Mouse (Mus musculus): ENCODE data around the gene Dgke.
"Not testable (repeated sequence)": the region's sequence is repeated elsewhere in the genome, so short reads cannot be mapped to it uniquely, and the experiment has no call there.

The Dgke gene

GRCm38 (mm10) chr11:89066750-89067149, at the start of gene Dgke:
Gene Dgke, minus strand, starts transcription at chr11:89066850.
- in situ Hi-C loops (cut with MboI; ENCODE audit: low sequenced_read_pairs): no loop called here

DNA sequence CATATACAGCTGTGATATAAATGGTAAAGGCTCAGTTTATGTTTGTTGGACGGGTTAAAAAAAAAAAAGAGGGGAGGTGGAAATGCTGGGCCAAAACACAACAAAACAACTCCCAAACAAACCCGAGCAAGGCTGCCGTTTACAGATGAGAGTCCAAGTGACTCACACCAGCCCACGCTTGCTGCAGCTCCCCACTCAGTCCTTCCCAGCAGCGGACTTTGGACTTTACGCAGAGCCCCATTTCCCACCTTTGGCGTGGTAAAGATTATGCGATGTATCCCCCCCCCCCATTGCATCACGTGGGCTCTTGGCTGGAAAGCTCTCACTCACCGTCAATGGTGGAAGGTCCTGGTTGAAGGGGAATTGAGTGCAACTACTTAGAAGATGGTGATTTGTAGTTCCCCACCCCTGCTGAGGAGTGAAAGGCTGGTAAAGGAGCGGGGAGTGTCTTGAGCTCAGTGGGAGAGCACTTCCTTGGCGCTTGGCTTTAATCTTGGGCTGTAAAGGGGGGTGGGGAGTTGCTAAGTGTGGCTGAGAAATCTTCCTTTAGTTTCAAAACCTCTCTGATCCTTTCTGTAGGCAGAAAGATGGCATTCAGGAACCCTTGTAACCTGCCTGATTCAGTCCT, 40.6 kb upstream of the Dgke start:
- in situ Hi-C loops (cut with MboI; ENCODE audit: low sequenced_read_pairs): no loop called here

GRCm38 (mm10) chr11:89105823-89106222, 39.2 kb upstream of the Dgke start:
- in situ Hi-C loops (cut with MboI; ENCODE audit: low sequenced_read_pairs): no loop called here

DNA sequence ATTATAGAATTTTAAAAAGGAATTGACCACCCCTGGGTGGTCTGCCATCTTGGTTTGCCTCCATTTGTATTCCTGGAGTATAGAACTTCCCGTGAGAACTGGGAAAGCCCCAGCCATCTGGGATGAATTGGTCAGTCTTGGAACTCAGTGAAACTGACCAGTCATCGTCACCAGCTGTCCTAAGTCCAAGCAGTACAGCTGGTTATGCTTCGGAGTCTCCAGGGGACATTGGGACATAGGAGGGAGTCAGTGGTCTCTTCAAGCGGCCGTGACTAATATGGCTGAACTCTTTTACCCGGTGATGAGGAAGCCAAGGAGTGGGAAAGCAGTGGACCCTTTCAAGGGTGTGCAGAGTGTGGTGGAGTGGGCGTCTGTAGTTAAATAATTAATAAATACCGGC, 38.6 kb upstream of the Dgke start:
- in situ Hi-C loops (cut with MboI; ENCODE audit: low sequenced_read_pairs): no loop called here

GRCm38 (mm10) chr11:89103166-89103565, 36.5 kb upstream of the Dgke start:
- in situ Hi-C loops (cut with MboI; ENCODE audit: low sequenced_read_pairs): no loop called here

GRCm38 (mm10) chr11:89100826-89101321, 34.2 kb upstream of the Dgke start:
- in situ Hi-C loops (cut with MboI; ENCODE audit: low sequenced_read_pairs): no loop called here

GRCm38 (mm10) chr11:89100403-89100802, 33.8 kb upstream of the Dgke start:
- in situ Hi-C loops (cut with MboI; ENCODE audit: low sequenced_read_pairs): no loop called here

DNA sequence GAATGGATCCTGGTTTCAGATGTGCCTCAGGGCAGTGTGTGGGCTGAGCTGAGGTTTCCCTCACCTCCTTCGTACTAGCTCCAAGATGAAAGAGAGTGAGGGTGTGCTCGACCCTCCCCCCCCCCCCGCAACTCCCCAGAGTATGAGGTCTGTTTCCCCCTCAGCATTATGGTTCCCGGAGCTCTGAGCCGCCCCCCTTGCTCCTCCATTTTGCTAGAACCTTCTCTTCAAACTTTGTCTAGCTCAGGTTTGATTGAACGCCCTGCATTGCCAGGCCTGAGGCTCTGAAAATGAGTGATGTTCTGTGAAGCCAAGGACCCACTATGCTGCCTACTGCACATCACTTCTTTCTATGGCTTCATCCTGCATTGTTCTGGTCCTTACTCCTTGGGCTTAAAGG, 32.3 kb upstream of the Dgke start:
- in situ Hi-C loops (cut with MboI; ENCODE audit: low sequenced_read_pairs): no loop called here

DNA sequence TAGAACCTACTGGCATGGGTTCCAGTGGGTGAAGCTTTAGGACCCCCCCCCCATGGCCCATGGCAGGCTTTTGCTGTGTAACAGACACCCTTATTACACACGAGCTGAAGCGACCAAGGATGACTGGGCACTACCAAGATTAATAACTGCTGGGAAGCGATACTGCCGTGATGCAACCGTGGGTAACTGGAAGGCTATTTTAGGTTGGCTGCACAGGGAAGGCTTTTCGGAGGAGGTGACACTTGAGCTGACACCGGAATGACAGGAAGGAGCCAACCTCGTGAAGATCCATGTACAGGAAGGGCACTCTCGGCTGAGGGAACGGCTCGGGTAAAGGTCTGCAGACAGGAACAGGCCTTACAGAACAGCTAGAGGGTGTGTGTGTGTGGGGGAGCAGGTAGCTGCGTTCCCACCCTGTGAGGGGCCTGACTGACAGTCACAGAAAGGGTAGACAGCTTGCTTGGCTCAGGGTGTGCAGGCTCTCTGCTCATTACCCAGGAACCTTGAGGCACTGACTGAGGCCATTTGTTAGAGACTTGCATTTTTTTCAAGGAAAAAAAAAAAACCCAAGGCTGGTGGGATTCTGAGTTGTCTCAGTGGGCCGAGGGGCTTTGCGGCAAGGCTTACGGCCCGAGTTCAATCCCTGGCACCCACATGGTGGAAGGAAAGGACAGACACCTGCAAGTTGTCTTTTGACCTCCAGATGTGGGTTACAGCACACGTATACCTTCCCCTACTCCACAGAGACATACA, 31.6 kb upstream of the Dgke start:
- in situ Hi-C loops (cut with MboI; ENCODE audit: low sequenced_read_pairs): no loop called here

DNA sequence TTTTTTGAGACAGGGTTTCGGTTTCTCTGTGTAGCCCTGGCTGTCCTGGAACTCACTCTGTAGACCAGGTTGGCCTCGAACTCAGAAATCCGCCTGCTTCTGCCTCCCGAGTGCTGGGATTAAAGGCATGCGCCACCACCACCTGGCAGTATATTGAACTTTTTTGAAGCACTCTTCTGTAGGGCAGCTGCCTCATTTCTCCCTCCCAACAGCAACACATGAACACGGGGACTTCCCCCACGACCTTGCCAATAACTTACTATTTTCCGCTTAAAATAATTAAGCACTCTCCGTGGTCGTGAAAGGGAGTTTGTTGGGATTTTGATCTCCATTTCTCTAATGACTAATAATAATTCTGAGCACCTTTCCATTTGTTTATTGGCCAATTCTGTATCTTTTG, 30.6 kb upstream of the Dgke start:
- in situ Hi-C loops (cut with MboI; ENCODE audit: low sequenced_read_pairs): not testable (repeated sequence)

DNA sequence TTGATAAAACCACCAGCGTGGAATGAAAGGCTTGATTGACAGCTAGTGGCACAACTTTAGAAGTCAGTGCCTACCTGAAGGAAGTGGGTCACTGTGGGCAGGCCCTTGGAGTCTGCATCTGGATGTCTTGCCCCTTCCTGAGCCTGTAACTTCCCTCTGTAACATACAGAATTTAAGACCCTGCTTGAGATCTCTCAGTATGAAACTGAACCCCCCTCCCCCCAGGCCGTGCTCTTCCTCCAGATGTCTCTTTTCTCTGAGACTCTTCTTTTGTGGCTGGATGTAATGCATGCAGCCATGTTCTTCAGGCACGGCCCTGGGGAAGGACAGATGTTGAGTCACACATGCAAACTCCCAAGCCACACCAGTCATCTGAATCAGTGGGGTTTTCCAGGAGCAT, 28.7 kb upstream of the Dgke start:
- in situ Hi-C loops (cut with MboI; ENCODE audit: low sequenced_read_pairs): no loop called here

- in situ Hi-C loops (cut with MboI; ENCODE audit: low sequenced_read_pairs): no loop called here
These were observed 26.1 kb upstream of the Dgke start for GRCm38 (mm10) chr11:89092714-89093113.

DNA sequence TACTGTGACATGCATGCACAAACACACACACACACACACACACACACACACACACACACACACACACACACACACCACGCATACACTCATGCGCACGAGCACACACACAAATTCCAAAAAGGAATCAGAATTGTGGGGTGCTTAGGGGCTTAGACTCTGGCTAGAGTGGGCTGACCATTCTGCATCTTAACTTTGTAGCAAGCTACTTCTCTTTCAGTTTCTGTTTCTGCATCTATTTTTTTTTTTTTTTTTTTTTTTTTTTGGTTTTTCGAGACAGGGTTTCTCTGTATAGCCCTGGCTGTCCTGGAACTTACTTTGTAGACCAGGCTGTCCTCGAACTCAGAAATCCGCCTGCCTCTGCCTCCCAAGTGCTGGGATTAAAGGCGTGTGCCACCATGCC, 23.7 kb upstream of the Dgke start:
- in situ Hi-C loops (cut with MboI; ENCODE audit: low sequenced_read_pairs): not testable (repeated sequence)

- in situ Hi-C loops (cut with MboI; ENCODE audit: low sequenced_read_pairs): no loop called here
These were observed 22.1 kb upstream of the Dgke start for GRCm38 (mm10) chr11:89088754-89089153.

- in situ Hi-C loops (cut with MboI; ENCODE audit: low sequenced_read_pairs): no loop called here
These were observed 19.7 kb upstream of the Dgke start for GRCm38 (mm10) chr11:89086208-89086809.

GRCm38 (mm10) chr11:89084601-89085000, 18.0 kb upstream of the Dgke start:
- in situ Hi-C loops (cut with MboI; ENCODE audit: low sequenced_read_pairs): no loop called here

GRCm38 (mm10) chr11:89082691-89083090, 16.0 kb upstream of the Dgke start:
- in situ Hi-C loops (cut with MboI; ENCODE audit: low sequenced_read_pairs): not testable (repeated sequence)

DNA sequence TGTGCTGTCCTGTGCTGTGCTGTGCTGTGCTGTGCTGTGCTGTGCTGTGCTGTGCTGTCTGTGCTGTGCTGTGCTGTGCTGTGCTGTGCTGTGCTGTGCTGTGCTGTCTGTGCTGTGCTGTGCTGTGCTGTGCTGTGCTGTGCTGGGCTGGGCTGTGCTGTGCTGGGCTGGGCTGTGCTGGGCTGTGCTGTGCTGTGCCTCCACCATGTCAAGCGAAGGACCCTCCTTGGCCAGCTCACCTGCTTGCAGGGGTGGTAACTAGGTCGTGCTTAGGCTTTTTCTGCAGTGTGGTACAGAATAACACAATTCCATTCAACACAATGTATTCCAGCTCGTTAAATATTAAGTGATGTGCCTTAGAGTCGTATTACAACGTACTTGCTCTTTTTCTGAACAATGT, 15.3 kb upstream of the Dgke start:
- in situ Hi-C loops (cut with MboI; ENCODE audit: low sequenced_read_pairs): not testable (repeated sequence)

- in situ Hi-C loops (cut with MboI; ENCODE audit: low sequenced_read_pairs): no loop called here
These were observed 12.5 kb upstream of the Dgke start for GRCm38 (mm10) chr11:89078996-89079680.

DNA sequence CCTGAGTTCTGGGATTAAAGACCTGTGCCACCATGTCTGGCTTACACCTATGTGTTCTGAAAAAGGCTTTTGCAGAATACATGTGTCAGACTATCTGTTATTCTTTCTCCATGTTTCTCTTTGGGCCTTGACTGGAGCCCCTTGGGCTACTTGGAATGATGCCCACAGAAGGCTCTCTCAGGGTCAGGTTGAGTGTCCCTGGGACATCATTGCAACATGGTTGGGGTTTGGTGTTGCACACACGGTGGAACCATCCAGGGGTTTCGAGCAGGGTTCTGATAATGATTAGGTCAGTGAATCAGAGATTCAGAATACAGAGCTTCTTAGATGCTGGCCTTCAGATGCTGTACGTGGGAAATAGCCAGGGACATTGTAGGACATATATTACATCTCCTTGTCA, 11.7 kb upstream of the Dgke start:
- in situ Hi-C loops (cut with MboI; ENCODE audit: low sequenced_read_pairs): no loop called here

- in situ Hi-C loops (cut with MboI; ENCODE audit: low sequenced_read_pairs): no loop called here
These were observed 11.0 kb upstream of the Dgke start for GRCm38 (mm10) chr11:89077601-89078000.

Measured in CH12F3 (cell line).